Mouse (Mus musculus): ENCODE measurements at regions not wholly inside any gene's neighbourhood (a gene's known extent, or its start where the extent isn't known, plus 50 kb on each side); places are given as distances from the start of the nearest gene placed in this dataset.
A peak's percentile ranks its signal among the peaks of the same experiment; 100 is the strongest.

DNA sequence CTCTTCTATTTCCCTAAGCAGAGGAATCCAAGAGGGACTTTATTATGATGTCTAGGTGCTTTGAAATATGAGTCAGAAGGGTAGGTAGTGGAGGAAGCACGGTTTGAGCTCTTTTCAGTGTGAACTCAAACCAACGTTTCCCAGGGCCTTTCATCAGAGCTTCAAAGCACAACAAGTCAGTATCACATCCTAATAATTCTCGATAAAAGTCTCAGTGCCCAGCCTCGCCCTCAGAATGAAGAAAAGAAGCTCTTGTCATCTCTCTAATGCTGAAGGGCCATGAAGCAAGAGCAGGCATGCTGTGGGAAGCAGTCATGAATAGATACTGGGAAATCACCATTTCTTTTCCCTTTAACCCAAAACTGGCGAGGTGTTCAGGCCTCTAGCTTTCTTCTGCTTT lies 440.0 kb upstream of the Sphkap start:
- TF ChIP-seq CTCF (IDR thresholded peaks at IDR 0.05; ENCODE audit: low read depth), result no peak
- H3K4me3 ChIP-seq (replicated peaks; ENCODE audit: low read depth, low read length), result no peak overlapping the region
- no peaks in the 10 kb centered on the region for H3K9me3 ChIP-seq (replicated peaks; ENCODE audit: low read length)
- H3K4me2 ChIP-seq (ENCODE audit: low read length), result no peak overlapping the region
- H3K4me1 ChIP-seq (replicated peaks; ENCODE audit: insufficient read depth, low read length), result no peaks in the 10 kb centered on the region
- no peak overlapping the region for H3K27ac ChIP-seq
- 60% methylated on average over 5 of the region's 5 CpGs for WGBS
- H3K36me3 ChIP-seq (ENCODE audit: insufficient read depth, low read length), result no peaks in the 10 kb centered on the region
- no peak overlapping the region for H3K9ac ChIP-seq (ENCODE audit: low read depth, low read length)
- no peaks in the 10 kb centered on the region for H3K27me3 ChIP-seq (ENCODE audit: insufficient read depth, low read length)
- no peak for DNase-seq (ENCODE audit: low spot score)
- no peak for ATAC-seq (replicated peaks; ENCODE audit: low FRiP score, low read depth)

DNA sequence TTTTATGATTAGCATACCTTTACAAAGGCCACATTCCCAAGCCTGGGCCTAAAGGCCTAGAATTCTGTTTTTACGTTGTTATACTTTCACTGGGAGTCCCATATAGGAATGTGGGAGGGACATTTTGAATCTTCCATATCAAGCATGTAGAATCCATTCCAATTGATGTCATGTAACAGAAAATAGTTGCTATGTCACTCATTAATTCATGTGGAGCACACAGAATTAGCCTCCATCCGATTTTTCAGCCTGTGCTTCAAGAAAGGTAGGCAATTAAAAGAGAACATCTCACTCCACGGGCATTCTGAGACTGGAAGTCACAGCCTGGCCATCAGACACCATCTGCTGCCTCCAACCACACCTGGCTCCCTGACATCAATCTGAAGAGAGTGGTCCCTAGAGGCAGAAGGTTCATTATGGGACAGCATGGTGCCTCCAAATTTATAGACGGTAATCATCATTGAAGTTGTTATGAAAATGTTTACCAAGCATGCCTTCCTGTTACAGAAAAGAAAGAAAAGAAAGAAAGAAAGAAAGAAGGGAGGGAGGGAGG lies 436.9 kb upstream of the Sphkap start:
- Histone ChIP-seq H3K4me2 (ENCODE audit: low read length) (no peak overlapping the region), H3K27ac (no peak overlapping the region), H3K9me3 (replicated peaks; ENCODE audit: low read length) (no peaks in the 10 kb centered on the region), H3K27me3 (ENCODE audit: insufficient read depth, low read length) (no peaks in the 10 kb centered on the region), H3K4me3 (replicated peaks; ENCODE audit: low read depth, low read length) (no peak overlapping the region), H3K36me3 (ENCODE audit: insufficient read depth, low read length) (no peaks in the 10 kb centered on the region), H3K9ac (ENCODE audit: low read depth, low read length) (no peak overlapping the region), H3K4me1 (replicated peaks; ENCODE audit: insufficient read depth, low read length) (no peaks in the 10 kb centered on the region)
- 64% methylated on average over 4 of the region's 4 CpGs for WGBS
- ATAC-seq (replicated peaks; ENCODE audit: low FRiP score, low read depth) (no peak), DNase-seq (ENCODE audit: low spot score) (no peak)
- TF ChIP-seq CTCF (IDR thresholded peaks at IDR 0.05; ENCODE audit: low read depth), result no peak

DNA sequence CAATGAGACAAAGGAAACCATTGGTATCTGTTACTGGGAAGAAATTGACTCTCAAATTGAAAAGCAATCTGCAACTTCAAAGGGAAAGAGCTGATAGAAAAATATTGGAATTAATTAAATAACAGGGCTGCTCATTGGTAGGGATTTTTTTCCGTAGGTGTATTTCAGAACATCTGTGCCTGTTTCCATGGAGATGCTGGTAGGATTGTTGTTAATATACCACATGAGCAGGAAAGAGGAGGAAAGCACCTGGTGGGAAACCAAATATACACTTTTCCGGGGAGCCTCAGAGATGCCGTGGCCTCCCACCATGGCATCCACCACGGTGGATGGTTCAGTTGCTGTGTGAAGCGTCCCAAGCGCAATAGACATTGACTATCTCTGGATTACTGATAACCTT lies 428.0 kb upstream of the Sphkap start:
- H3K9ac ChIP-seq (ENCODE audit: low read depth, low read length), result no peak overlapping the region
- no peak for TF ChIP-seq CTCF (IDR thresholded peaks at IDR 0.05; ENCODE audit: low read depth)

DNA sequence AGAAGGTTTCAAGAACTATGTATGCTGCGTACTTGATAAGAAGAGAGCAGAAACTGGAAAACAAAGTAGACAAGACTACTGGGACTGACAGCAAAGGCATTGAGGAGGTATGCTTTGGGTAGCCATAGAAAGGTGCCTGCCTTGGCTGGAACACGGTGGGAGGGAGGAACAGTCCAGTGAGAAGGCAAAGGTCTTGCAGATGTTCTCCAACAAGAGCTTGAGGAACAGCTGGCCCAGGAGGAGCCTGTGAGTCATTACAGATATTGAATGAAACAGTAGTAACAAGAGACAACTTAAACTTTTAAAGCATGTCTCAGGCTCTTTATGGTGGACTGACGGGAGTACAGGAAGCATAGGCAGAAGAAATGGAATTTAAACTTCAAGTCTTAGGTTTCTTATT lies 424.9 kb upstream of the Sphkap start:
- Histone ChIP-seq H3K27me3 (ENCODE audit: insufficient read depth, low read length) (no peaks in the 10 kb centered on the region), H3K36me3 (ENCODE audit: insufficient read depth, low read length) (no peaks in the 10 kb centered on the region), H3K27ac (no peak overlapping the region), H3K9me3 (replicated peaks; ENCODE audit: low read length) (no peaks in the 10 kb centered on the region), H3K4me3 (replicated peaks; ENCODE audit: low read depth, low read length) (no peak overlapping the region), H3K4me1 (replicated peaks; ENCODE audit: insufficient read depth, low read length) (no peaks in the 10 kb centered on the region), H3K4me2 (ENCODE audit: low read length) (no peak overlapping the region), H3K9ac (ENCODE audit: low read depth, low read length) (no peak overlapping the region)
- no peak for ATAC-seq (replicated peaks; ENCODE audit: low FRiP score, low read depth)
- 64% methylated on average over 3 of the region's 3 CpGs for WGBS
- DNase-seq (ENCODE audit: low spot score), result no peak
- TF ChIP-seq CTCF (IDR thresholded peaks at IDR 0.05; ENCODE audit: low read depth), result no peak

More for the DNA sequence above, 428.0 kb upstream of the Sphkap start:
- no peaks in the 10 kb centered on the region for H3K36me3 ChIP-seq (ENCODE audit: insufficient read depth, low read length)
- H3K27me3 ChIP-seq (ENCODE audit: insufficient read depth, low read length), result no peaks in the 10 kb centered on the region
- no peak for ATAC-seq (replicated peaks; ENCODE audit: low FRiP score, low read depth)
- DNase-seq (ENCODE audit: low spot score), result no peak
- no peak overlapping the region for H3K4me3 ChIP-seq (replicated peaks; ENCODE audit: low read depth, low read length)
- H3K4me2 ChIP-seq (ENCODE audit: low read length), result no peak overlapping the region
- H3K9me3 ChIP-seq (replicated peaks; ENCODE audit: low read length), result no peaks in the 10 kb centered on the region
- H3K27ac ChIP-seq, result no peak overlapping the region
- H3K4me1 ChIP-seq (replicated peaks; ENCODE audit: insufficient read depth, low read length), result no peaks in the 10 kb centered on the region
- WGBS, result 91% methylated on average over 6 of the region's 6 CpGs

DNA sequence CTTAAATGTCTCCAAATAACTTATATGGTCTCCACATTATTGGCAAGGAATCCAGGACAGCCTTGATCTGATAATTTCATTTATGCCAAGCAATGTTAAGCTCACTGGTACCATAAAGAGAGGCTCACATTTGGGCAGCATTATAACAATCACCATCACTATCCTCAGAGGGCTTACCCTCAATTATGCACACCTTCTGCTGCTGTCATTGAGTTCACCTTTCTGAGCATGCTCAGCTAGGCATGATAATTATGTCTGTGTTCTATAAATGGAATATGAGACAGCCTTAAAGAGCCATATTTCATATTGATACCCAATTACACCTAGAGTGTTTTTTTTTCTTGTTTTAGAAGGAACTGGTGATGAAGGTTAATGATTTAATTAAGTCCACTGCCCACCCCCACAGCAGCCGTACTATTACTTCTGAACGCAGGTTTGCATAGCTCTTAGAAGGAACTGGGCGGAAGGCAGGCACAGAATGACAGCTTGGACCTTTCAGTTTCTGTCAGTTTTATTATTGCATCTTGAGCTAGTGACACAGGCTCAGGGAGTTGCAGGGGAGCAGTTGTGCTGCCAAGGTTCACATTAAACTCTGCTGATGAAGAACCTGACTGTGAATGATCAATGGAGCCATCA lies 424.0 kb upstream of the Sphkap start:
- H3K4me1 ChIP-seq (replicated peaks; ENCODE audit: insufficient read depth, low read length), result no peaks in the 10 kb centered on the region
- H3K9me3 ChIP-seq (replicated peaks; ENCODE audit: low read length), result no peaks in the 10 kb centered on the region
- H3K27ac ChIP-seq, result no peak overlapping the region
- H3K27me3 ChIP-seq (ENCODE audit: insufficient read depth, low read length), result no peaks in the 10 kb centered on the region
- ATAC-seq (replicated peaks; ENCODE audit: low FRiP score, low read depth) (no peak), DNase-seq (ENCODE audit: low spot score) (peak; percentile 56)
- WGBS, result 30% methylated on average over 3 of the region's 3 CpGs
- H3K9ac ChIP-seq (ENCODE audit: low read depth, low read length), result no peak overlapping the region
- H3K4me3 ChIP-seq (replicated peaks; ENCODE audit: low read depth, low read length), result no peak overlapping the region
- no peak overlapping the region for H3K4me2 ChIP-seq (ENCODE audit: low read length)
- no peak for TF ChIP-seq CTCF (IDR thresholded peaks at IDR 0.05; ENCODE audit: low read depth)
- no peaks in the 10 kb centered on the region for H3K36me3 ChIP-seq (ENCODE audit: insufficient read depth, low read length)

DNA sequence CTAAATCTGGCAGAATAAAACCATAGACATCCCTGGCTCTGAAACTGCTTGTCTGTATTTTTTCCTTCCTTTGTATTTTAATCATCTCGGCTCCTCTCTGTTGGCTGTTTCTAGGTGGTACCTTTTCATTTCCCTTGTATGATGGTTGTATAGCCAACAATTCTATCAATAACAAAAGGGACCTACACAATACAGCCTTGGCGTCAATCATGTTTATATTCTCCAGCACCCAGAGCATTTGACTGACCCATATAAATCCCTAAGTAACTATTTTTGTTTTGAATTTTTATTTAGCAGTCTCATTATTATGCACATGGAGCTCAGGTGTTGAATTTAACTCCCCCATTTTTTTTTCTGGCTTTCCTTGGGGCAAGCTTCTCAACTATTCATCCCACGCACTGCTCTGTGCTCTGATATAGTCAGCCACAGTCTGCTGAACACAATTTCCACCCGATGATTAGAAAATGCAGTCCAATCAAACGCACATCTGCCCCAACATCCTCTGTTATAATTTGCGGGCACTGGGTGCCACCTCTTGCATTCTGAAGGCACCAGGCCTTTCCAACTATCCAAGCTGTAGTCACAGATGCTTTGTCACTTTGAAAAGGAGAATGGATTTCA lies 422.1 kb upstream of the Sphkap start:
- H3K4me1 ChIP-seq (replicated peaks; ENCODE audit: insufficient read depth, low read length), result no peaks in the 10 kb centered on the region
- H3K4me3 ChIP-seq (replicated peaks; ENCODE audit: low read depth, low read length), result no peak overlapping the region
- DNase-seq (ENCODE audit: low spot score), result no peak
- WGBS, result 61% methylated on average over 6 of the region's 6 CpGs
- H3K9ac ChIP-seq (ENCODE audit: low read depth, low read length), result no peak overlapping the region
- H3K27me3 ChIP-seq (ENCODE audit: insufficient read depth, low read length), result no peaks in the 10 kb centered on the region
- no peaks in the 10 kb centered on the region for H3K9me3 ChIP-seq (replicated peaks; ENCODE audit: low read length)
- no peak overlapping the region for H3K4me2 ChIP-seq (ENCODE audit: low read length)
- no peak for ATAC-seq (replicated peaks; ENCODE audit: low FRiP score, low read depth)
- no peaks in the 10 kb centered on the region for H3K36me3 ChIP-seq (ENCODE audit: insufficient read depth, low read length)
- H3K27ac ChIP-seq, result no peak overlapping the region
- TF ChIP-seq CTCF (IDR thresholded peaks at IDR 0.05; ENCODE audit: low read depth), result no peak

Data from kidney, postnatal 0 days (tissue).